Mouse (Mus musculus) spleen, embryonic (tissue): ENCODE data around the gene 1700011L22Rik.

Source experiments
- CTCF ChIA-PET: fragments of 350-600 bp; sonication (Branson Sonifier 250); formaldehyde crosslinking; loops from one replicate; lab custom pipeline; 2022; lab: Charles Lee

Gene 1700011L22Rik

GRCm38 (mm10) chr8:79175991-79176390 is 72.4 kb downstream of the 1700011L22Rik start:
- CTCF ChIA-PET: no interaction called here

- CTCF ChIA-PET: no interaction called here
These were observed 74.8 kb downstream of the 1700011L22Rik start for GRCm38 (mm10) chr8:79173606-79174005.

DNA sequence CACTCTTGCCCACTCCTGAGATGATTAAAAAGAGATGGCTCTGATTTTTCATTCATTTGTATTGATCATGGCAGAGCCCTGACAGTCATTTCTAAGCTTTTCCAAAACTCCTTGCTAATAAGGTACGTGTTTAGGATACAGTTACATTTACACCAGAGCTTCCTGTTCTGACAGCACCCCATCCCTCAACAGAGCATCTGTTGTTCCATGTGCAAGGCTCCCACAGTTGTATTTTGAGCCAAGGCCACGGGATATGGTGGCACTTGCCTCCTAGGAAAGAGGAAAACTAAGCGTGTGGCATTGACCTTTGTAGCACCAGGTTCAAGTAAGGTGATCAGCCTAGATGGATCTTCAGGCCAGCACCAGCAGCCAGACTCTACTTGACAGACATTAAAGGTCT is 83.1 kb downstream of the 1700011L22Rik start:
- CTCF ChIA-PET: interaction anchor here (0.6 kb wide), 1 partner anchor 110 kb away, joined by 3 read pairs; no protein-coding TSS in a partner anchor

DNA sequence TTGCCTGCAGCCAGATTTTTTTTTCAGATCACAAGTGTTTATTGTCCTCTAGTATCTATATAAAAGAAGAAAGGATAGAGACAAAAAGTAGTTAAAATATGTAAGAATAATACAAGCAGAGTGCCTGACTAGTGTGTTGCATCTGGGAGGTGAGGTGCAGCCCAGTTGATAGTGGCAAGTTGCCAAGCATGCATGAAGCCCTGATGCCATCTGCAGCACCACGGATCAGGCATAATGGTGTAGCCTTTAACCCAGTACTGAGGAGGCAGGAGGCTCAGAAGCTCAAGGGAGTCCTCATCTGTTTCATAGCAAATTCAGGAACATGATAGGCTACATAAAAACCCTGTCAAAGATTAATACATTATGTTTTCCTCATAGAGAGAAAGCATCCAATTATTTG is 84.0 kb downstream of the 1700011L22Rik start:
- CTCF ChIA-PET: no interaction called here

DNA sequence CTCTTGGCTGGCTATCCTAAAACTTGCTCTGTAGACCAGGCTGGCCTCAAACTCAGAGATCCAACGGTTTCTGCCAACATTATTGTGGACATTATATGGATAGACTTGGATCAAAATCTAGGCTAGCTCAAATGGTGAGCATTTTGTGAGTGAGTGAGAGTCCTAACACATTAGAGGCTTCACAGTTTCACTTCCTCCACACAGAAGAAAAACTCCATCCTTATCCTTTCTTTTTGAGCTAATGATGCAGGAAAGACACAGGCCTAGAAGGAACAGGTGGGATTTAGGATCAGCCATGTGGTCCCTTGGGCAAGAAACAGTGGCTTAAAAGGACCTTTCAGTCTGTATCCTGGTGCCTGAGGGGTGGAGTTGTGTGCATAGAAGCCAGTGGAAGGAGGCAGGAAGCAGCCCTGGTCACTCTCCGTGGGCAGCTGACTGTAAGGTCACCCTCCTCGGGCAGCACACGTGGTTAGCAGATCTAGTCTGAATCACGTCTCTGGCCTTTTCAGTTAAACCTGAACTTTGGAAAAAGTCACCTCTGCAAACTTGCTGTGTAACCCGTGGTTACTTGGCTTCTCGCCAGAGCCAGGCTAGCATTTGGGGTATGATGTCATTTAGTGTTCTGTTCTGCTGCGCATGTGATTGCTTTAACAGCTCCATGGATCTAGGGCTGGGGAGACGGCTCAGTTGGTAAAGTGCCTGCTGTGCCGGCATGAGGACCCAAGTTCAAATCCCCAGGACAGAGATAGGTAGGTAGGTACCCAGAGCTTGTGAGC is 85.6 kb downstream of the 1700011L22Rik start:
- CTCF ChIA-PET: no interaction called here

DNA sequence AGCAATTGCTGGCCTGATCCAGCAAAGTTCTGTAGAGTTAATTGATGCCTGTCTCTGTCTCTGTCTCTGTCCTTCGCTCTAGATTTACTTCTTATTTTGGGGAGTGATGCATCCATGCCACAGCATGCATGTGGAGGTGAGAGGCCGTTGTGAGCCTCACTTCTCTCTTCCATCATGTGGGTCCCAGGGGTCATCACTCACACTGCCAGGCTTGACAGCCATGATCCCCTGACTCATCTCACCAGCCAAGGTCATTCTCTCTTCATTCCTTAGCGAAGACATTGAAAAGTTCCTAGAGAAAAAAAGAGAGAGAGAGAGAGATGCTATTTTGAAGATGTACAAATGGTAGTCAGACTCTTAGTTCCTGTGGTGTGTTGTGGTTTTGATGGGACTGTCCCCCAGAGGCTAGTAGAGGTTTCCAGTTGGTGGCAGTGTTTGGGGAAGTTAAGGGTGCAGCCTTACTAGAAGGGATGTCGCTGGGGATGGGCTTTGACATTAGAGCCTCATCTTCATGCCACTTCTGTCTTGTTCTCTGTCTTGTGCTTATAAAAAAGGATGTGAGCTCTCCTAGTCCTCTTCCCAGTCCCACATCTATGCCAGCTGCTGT is 87.1 kb downstream of the 1700011L22Rik start:
- CTCF ChIA-PET: interaction anchor here (0.6 kb wide), 1 partner anchor 13 kb away, joined by 4 read pairs; no protein-coding TSS in a partner anchor
